Mouse (Mus musculus) embryonic facial prominence, embryonic 11.5 days (tissue): ENCODE measurements at regions not wholly inside any gene's neighbourhood (a gene's known extent, or its start where the extent isn't known, plus 50 kb on each side); places are given as distances from the start of the nearest gene placed in this dataset.
A peak's percentile ranks its signal among the peaks of the same experiment; 100 is the strongest.

Experiments
- ATAC-seq: fragments of 200-750 bp; cut with Nextera tagmentation; replicated peaks from 2 replicates; pipeline ENCODE4 v1.8.0; 2017; ENCODE audit warnings: low read depth; ENCODE audit not compliant: insufficient number of reproducible peaks, low FRiP score, low TSS enrichment
- DNase-seq: peaks from one replicate; pipeline ENCODE4 v3.0.0-alpha.2; 2015; ENCODE audit warnings: low spot score
- H3K27ac ChIP-seq: fragments of 300-500 bp; sonication (generic); replicated peaks from 2 replicates; pipeline ENCODE4 v1.5.1; 2014; ENCODE audit warnings: mild to moderate bottlenecking, low read depth, low read length, control low read depth
- H3K27me3 ChIP-seq: fragments of 300-500 bp; sonication (generic); 2 replicates; pipeline ENCODE4 v1.6.1; 2014; ENCODE audit warnings: mild to moderate bottlenecking, low read length, moderate library complexity, mixed read lengths; ENCODE audit not compliant: control insufficient read depth, insufficient read depth
- H3K36me3 ChIP-seq: fragments of 300-500 bp; sonication (generic); replicated peaks from 2 replicates; pipeline ENCODE4 v1.6.1; 2014; ENCODE audit warnings: low read depth, mild to moderate bottlenecking, low read length, moderate library complexity, mixed read lengths; ENCODE audit not compliant: control insufficient read depth, insufficient read depth
- H3K4me1 ChIP-seq: fragments of 300-500 bp; sonication (generic); 2 replicates; pipeline ENCODE4 v1.6.1; 2014; ENCODE audit warnings: low read length, mixed read lengths; ENCODE audit not compliant: control insufficient read depth, insufficient read depth
- H3K4me2 ChIP-seq: fragments of 300-500 bp; sonication (generic); 2 replicates; pipeline ENCODE4 v1.6.1; 2014; ENCODE audit warnings: low read depth, mild to moderate bottlenecking, control low read depth, low read length, moderate library complexity
- H3K4me3 ChIP-seq: fragments of 300-500 bp; sonication (generic); 2 replicates; pipeline ENCODE4 v1.5.1; 2014; ENCODE audit warnings: low read depth, low read length, control low read depth
- H3K9ac ChIP-seq: fragments of 300-500 bp; sonication (generic); replicated peaks from 2 replicates; pipeline ENCODE4 v1.6.1; 2014; ENCODE audit warnings: mild to moderate bottlenecking, control low read depth, low read length
- H3K9me3 ChIP-seq: fragments of 300-500 bp; sonication (generic); replicated peaks from 2 replicates; pipeline ENCODE4 v1.6.1; 2016; ENCODE audit warnings: mild to moderate bottlenecking, low read length, inconsistent platforms, mixed read lengths; ENCODE audit not compliant: control insufficient read depth
- whole genome bisulfite sequencing: fragments of 180-500 bp; shearing (Covaris S2); extraction: QIAGEN DNeasy Blood & Tissue Kit; methylation state at CpG from one replicate; pipeline ENCODE4 v1.1.7; 2014; 5-methylcytosine and 5-hydroxymethylcytosine counted together

DNA sequence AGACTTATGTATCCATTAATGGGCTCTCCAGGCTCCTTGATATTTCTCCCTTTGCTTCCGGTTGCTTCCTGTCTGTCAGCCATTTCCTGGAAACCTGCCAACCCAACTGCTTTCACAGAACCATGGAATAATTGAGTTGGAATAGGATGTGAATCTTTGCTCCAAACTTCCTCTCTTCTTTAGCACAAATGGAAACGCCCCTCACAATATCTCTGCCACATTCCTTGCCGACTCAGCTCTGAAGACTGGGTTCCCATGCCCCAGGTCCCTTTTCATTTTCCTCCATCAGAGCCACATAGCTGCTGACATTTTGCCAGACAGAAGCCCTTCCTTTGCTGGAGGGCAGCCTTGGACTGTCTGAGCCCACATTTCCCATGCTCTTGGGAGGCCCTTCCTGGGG, 147.5 kb upstream of the Lyplal1 start:
- no peak overlapping the region for H3K4me3 ChIP-seq
- ATAC-seq (no peak), DNase-seq (no peak)
- H3K36me3 ChIP-seq, result no peaks in the 10 kb centered on the region
- no peak overlapping the region for H3K27ac ChIP-seq
- no peaks in the 10 kb centered on the region for H3K4me1 ChIP-seq
- H3K9ac ChIP-seq, result no peak overlapping the region
- WGBS, result 62% methylated on average over 3 of the region's 3 CpGs
- no peaks in the 10 kb centered on the region for H3K27me3 ChIP-seq
- no peaks in the 10 kb centered on the region for H3K9me3 ChIP-seq
- H3K4me2 ChIP-seq, result no peak overlapping the region

GRCm38 (mm10) chr1:186263955-186264354, 146.8 kb upstream of the Lyplal1 start:
- H3K9me3 ChIP-seq, result no peaks in the 10 kb centered on the region
- WGBS, result 80% methylated on average over 7 of the region's 7 CpGs
- no peaks in the 10 kb centered on the region for H3K36me3 ChIP-seq
- no peak overlapping the region for H3K27ac ChIP-seq
- no peaks in the 10 kb centered on the region for H3K27me3 ChIP-seq
- no peaks in the 10 kb centered on the region for H3K4me1 ChIP-seq
- no peak overlapping the region for H3K4me3 ChIP-seq
- no peak for DNase-seq
- ATAC-seq, result no peak
- H3K9ac ChIP-seq, result no peak overlapping the region
- H3K4me2 ChIP-seq, result no peak overlapping the region

GRCm38 (mm10) chr1:186263196-186263595, 146.1 kb upstream of the Lyplal1 start:
- H3K9ac ChIP-seq, result no peak overlapping the region
- H3K27ac ChIP-seq, result no peak overlapping the region
- no peaks in the 10 kb centered on the region for H3K4me1 ChIP-seq
- H3K4me2 ChIP-seq, result no peak overlapping the region
- 75% methylated on average over 3 of the region's 3 CpGs for WGBS
- DNase-seq, result no peak
- no peaks in the 10 kb centered on the region for H3K36me3 ChIP-seq
- no peaks in the 10 kb centered on the region for H3K27me3 ChIP-seq
- no peaks in the 10 kb centered on the region for H3K9me3 ChIP-seq
- no peak overlapping the region for H3K4me3 ChIP-seq
- ATAC-seq, result no peak

DNA sequence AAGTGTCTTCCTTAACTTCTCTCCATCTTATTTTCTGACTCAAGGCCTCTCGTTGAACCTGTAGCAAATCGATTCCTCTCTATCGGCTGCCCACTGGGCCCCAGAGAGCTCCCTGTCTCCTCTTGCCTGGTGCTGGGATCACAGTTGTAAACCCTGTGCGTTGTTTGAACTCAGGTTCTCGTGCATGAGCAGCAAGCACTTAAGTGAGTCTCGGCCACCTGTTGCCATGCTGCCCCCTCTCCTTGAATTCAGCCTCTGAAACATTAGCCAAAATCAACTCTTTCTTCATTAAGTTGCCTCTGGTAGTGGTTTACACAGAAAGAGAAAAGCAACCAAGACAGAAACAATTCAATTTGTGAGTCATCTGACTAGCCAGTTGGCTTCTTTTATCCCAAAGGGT, 144.9 kb upstream of the Lyplal1 start:
- DNase-seq (no peak), ATAC-seq (no peak)
- H3K27ac ChIP-seq, result no peak overlapping the region

GRCm38 (mm10) chr1:186261326-186261833, 144.3 kb upstream of the Lyplal1 start:
- DNase-seq, result peak; percentile 57
- Histone ChIP-seq H3K4me3 (no peak overlapping the region), H3K27ac (no peak overlapping the region), H3K4me2 (no peak overlapping the region), H3K9ac (no peak overlapping the region), H3K9me3 (no peaks in the 10 kb centered on the region), H3K4me1 (peaks cover 6% of the 10 kb centered on the region), H3K27me3 (no peaks in the 10 kb centered on the region), H3K36me3 (no peaks in the 10 kb centered on the region)
- 64% methylated on average over 4 of the region's 4 CpGs for WGBS
- ATAC-seq, result no peak

More for the DNA sequence above, 144.9 kb upstream of the Lyplal1 start:
- no peak overlapping the region for H3K9ac ChIP-seq
- H3K36me3 ChIP-seq, result no peaks in the 10 kb centered on the region
- H3K27me3 ChIP-seq, result no peaks in the 10 kb centered on the region
- WGBS, result 62% methylated on average over 6 of the region's 6 CpGs
- H3K4me2 ChIP-seq, result no peak overlapping the region
- no peaks in the 10 kb centered on the region for H3K9me3 ChIP-seq
- H3K4me1 ChIP-seq, result peaks cover 4% of the 10 kb centered on the region
- H3K4me3 ChIP-seq, result no peak overlapping the region

- Histone ChIP-seq H3K9ac (no peak overlapping the region), H3K4me3 (no peak overlapping the region), H3K4me2 (no peak overlapping the region), H3K9me3 (no peaks in the 10 kb centered on the region), H3K27ac (no peak overlapping the region), H3K27me3 (no peaks in the 10 kb centered on the region), H3K4me1 (peaks cover 11% of the 10 kb centered on the region), H3K36me3 (no peaks in the 10 kb centered on the region)
- WGBS, result 53% methylated on average over 1 of the region's 1 CpGs
- ATAC-seq (no peak), DNase-seq (no peak)
Measured at GRCm38 (mm10) chr1:186257611-186258010, 140.5 kb upstream of the Lyplal1 start.

DNA sequence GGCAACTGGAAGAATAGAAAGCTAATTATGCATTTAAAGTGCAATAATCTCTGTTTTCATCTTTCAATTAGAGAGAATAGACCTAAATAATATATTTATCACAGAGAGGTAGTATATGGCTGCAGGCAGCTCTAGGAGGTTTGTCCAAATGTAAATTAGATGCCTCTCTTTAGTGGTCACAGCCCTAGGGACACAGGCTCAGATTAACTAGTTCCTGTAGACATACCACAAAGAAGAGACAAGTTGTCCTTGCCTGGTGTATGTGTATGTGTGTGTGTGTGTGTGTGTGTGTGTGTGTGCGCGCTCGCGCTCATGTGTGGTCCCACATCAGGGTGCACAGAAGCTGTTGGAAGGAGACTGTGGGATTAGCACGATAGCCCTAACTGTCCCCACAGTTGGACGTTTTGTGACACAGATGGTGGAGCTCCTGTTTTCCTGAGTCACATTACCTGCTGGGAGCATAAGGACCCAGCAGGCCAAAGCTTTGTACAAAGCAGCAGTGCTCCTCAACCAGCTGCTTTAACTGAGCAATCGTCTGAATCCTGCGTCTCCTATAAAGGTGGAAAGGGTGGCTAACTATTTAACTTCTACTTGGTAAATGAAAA, 138.5 kb upstream of the Lyplal1 start:
- no peak overlapping the region for H3K4me2 ChIP-seq
- no peak overlapping the region for H3K4me3 ChIP-seq
- no peak overlapping the region for H3K9ac ChIP-seq
- no peaks in the 10 kb centered on the region for H3K27me3 ChIP-seq
- H3K9me3 ChIP-seq, result no peaks in the 10 kb centered on the region
- ATAC-seq (no peak), DNase-seq (no peak)
- 65% methylated on average over 8 of the region's 8 CpGs for WGBS
- H3K36me3 ChIP-seq, result no peaks in the 10 kb centered on the region
- H3K27ac ChIP-seq, result no peak overlapping the region; the same call in 1 of the 2 replicates
- H3K4me1 ChIP-seq, result peaks cover 11% of the 10 kb centered on the region

- no peak for ATAC-seq
- no peak overlapping the region for H3K4me2 ChIP-seq
Measured at GRCm38 (mm10) chr1:186254500-186254899, 137.4 kb upstream of the Lyplal1 start.

More at GRCm38 (mm10) chr1:186254500-186254899, 137.4 kb upstream of the Lyplal1 start:
- Histone ChIP-seq H3K36me3 (no peaks in the 10 kb centered on the region), H3K27ac (no peak overlapping the region), H3K4me3 (no peak overlapping the region), H3K9ac (no peak overlapping the region), H3K9me3 (no peaks in the 10 kb centered on the region), H3K4me1 (peaks cover 11% of the 10 kb centered on the region), H3K27me3 (no peaks in the 10 kb centered on the region)
- 66% methylated on average over 3 of the region's 3 CpGs for WGBS
- DNase-seq, result no peak
